Mouse (Mus musculus) liver, adult 2 months (tissue): ENCODE measurements at regions not wholly inside any gene's neighbourhood (a gene's known extent, or its start where the extent isn't known, plus 50 kb on each side); places are given as distances from the start of the nearest gene placed in this dataset.

Experiments
- CTCF ChIP-seq: fragments of 200-500 bp; IDR thresholded peaks from 2 replicates; pipeline ENCODE4 v1.5.1; 2011; ENCODE audit warnings: low read depth, low read length, control low read depth
- POLR2A ChIP-seq: fragments of 200-500 bp; IDR thresholded peaks from 2 replicates; pipeline ENCODE4 v1.6.1; 2011; ENCODE audit warnings: low read length, control low read depth; ENCODE audit not compliant: insufficient read depth; ENCODE audit errors: extremely low read depth

- no peak for TF ChIP-seq POLR2A
- TF ChIP-seq CTCF: no peak
Measured at GRCm38 (mm10) chr5:126862078-126862477, 379.5 kb upstream of the Tmem132c start.
